Mouse (Mus musculus): ENCODE measurements around the gene Tpi1. TPM values are rescaled to one million over a fixed set of nuclear protein-coding genes. Genes with fewer than 3 reads are reported as not detected.
"Not testable (repeated sequence)": the region's sequence is repeated elsewhere in the genome, so short reads cannot be mapped to it uniquely, and the experiment has no call there.

Gene Tpi1
- polyA plus RNA-seq, 1 experiment from 2014 or later: 721 TPM

GRCm38 (mm10) chr6:124810566-124811402 is 3.3 kb downstream of the Tpi1 start:
- not testable (repeated sequence) for H3K4me1 ChIP-seq (ENCODE audit: control insufficient read depth, insufficient read depth, low read length); ATAC-seq (replicated peaks; ENCODE audit: insufficient number of reproducible peaks, low FRiP score, low TSS enrichment, low read depth); H3K27ac ChIP-seq (replicated peaks; ENCODE audit: low read depth, low read length); H3K36me3 ChIP-seq (replicated peaks; ENCODE audit: control insufficient read depth, insufficient read depth, low read depth, low read length); H3K4me2 ChIP-seq (ENCODE audit: low read depth, low read length); H3K27me3 ChIP-seq (ENCODE audit: control insufficient read depth, insufficient read depth, low read length); DNase-seq (ENCODE audit: low spot score); H3K9ac ChIP-seq (replicated peaks; ENCODE audit: low read length); H3K4me3 ChIP-seq (ENCODE audit: low read depth, low read length); H3K9me3 ChIP-seq (replicated peaks; ENCODE audit: control insufficient read depth, low read length)
- WGBS: 88% methylated on average over 11 of the region's 11 CpGs

- H3K4me3 ChIP-seq (ENCODE audit: low read depth, low read length): peak overlapping the region; percentile 52
- 44% methylated on average over 14 of the region's 14 CpGs for WGBS
These were observed 4.1 kb downstream of the Tpi1 start for GRCm38 (mm10) chr6:124809775-124810538.

GRCm38 (mm10) chr6:124809052-124809774 is 4.9 kb downstream of the Tpi1 start:
- H3K27me3 ChIP-seq (ENCODE audit: control insufficient read depth, insufficient read depth, low read length): no peaks in the 10 kb centered on the region
- peak overlapping the region; percentile 90 for H3K27ac ChIP-seq (replicated peaks; ENCODE audit: low read depth, low read length)
- H3K9me3 ChIP-seq (replicated peaks; ENCODE audit: control insufficient read depth, low read length): no peaks in the 10 kb centered on the region
- ATAC-seq (replicated peaks; ENCODE audit: insufficient number of reproducible peaks, low FRiP score, low TSS enrichment, low read depth) (peak; percentile 4), DNase-seq (ENCODE audit: low spot score) (peak; percentile 88)
- peak overlapping the region; percentile 93 for H3K4me2 ChIP-seq (ENCODE audit: low read depth, low read length)
- WGBS: under 1% methylated on average over 35 of the region's 35 CpGs
- peak overlapping the region; percentile 52 for H3K4me3 ChIP-seq (ENCODE audit: low read depth, low read length)
- H3K4me1 ChIP-seq (ENCODE audit: control insufficient read depth, insufficient read depth, low read length): no peaks in the 10 kb centered on the region; the same call in 1 of the 2 replicates
- H3K9ac ChIP-seq (replicated peaks; ENCODE audit: low read length): peak overlapping the region; percentile 67
- peaks cover 3% of the 10 kb centered on the region for H3K36me3 ChIP-seq (replicated peaks; ENCODE audit: control insufficient read depth, insufficient read depth, low read depth, low read length)

More at GRCm38 (mm10) chr6:124809775-124810538, 4.1 kb downstream of the Tpi1 start:
- Histone ChIP-seq H3K36me3 (replicated peaks; ENCODE audit: control insufficient read depth, insufficient read depth, low read depth, low read length) (peaks cover 3% of the 10 kb centered on the region), H3K9ac (replicated peaks; ENCODE audit: low read length) (peak overlapping the region; percentile 67), H3K4me2 (ENCODE audit: low read depth, low read length) (peak overlapping the region; percentile 93), H3K9me3 (replicated peaks; ENCODE audit: control insufficient read depth, low read length) (no peaks in the 10 kb centered on the region), H3K4me1 (ENCODE audit: control insufficient read depth, insufficient read depth, low read length) (no peaks in the 10 kb centered on the region; the same call in 1 of the 2 replicates), H3K27ac (replicated peaks; ENCODE audit: low read depth, low read length) (no peak overlapping the region; the same call in 1 of the 2 replicates), H3K27me3 (ENCODE audit: control insufficient read depth, insufficient read depth, low read length) (no peaks in the 10 kb centered on the region)
- ATAC-seq (replicated peaks; ENCODE audit: insufficient number of reproducible peaks, low FRiP score, low TSS enrichment, low read depth) (no peak), DNase-seq (ENCODE audit: low spot score) (no peak)

GRCm38 (mm10) chr6:124808358-124809012 is 5.6 kb downstream of the Tpi1 start, which contains the start of gene Spsb2:
Spsb2 (plus strand) TSS chr6:124808661.
- Histone ChIP-seq H3K4me1 (ENCODE audit: control insufficient read depth, insufficient read depth, low read length) (no peaks in the 10 kb centered on the region; the same call in 1 of the 2 replicates), H3K4me2 (ENCODE audit: low read depth, low read length) (peak within 1 kb of the TSS; percentile 93), H3K9me3 (replicated peaks; ENCODE audit: control insufficient read depth, low read length) (no peaks in the 10 kb centered on the region), H3K27me3 (ENCODE audit: control insufficient read depth, insufficient read depth, low read length) (no peaks in the 10 kb centered on the region), H3K27ac (replicated peaks; ENCODE audit: low read depth, low read length) (peak within 1 kb of the TSS; percentile 90), H3K36me3 (replicated peaks; ENCODE audit: control insufficient read depth, insufficient read depth, low read depth, low read length) (peaks cover 3% of the 10 kb centered on the region), H3K9ac (replicated peaks; ENCODE audit: low read length) (peak within 1 kb of the TSS; percentile 67), H3K4me3 (ENCODE audit: low read depth, low read length) (peak within 1 kb of the TSS; percentile 52)
- ATAC-seq (replicated peaks; ENCODE audit: insufficient number of reproducible peaks, low FRiP score, low TSS enrichment, low read depth): peak; percentile 36
- 4% methylated on average over 29 of the region's 29 CpGs for WGBS
- DNase-seq (ENCODE audit: low spot score): peak; percentile 71

- no peaks in the 10 kb centered on the region; the same call in 1 of the 2 replicates for H3K4me1 ChIP-seq (ENCODE audit: control insufficient read depth, insufficient read depth, low read length)
- no peak overlapping the region for H3K4me3 ChIP-seq (ENCODE audit: low read depth, low read length)
- no peaks in the 10 kb centered on the region for H3K9me3 ChIP-seq (replicated peaks; ENCODE audit: control insufficient read depth, low read length)
- peak overlapping the region; percentile 93; the same call in 1 of the 2 replicates for H3K4me2 ChIP-seq (ENCODE audit: low read depth, low read length)
- H3K27ac ChIP-seq (replicated peaks; ENCODE audit: low read depth, low read length): no peak overlapping the region
- DNase-seq (ENCODE audit: low spot score) (no peak), ATAC-seq (replicated peaks; ENCODE audit: insufficient number of reproducible peaks, low FRiP score, low TSS enrichment, low read depth) (no peak)
- H3K36me3 ChIP-seq (replicated peaks; ENCODE audit: control insufficient read depth, insufficient read depth, low read depth, low read length): peaks cover 3% of the 10 kb centered on the region
- H3K9ac ChIP-seq (replicated peaks; ENCODE audit: low read length): no peak overlapping the region
- no peaks in the 10 kb centered on the region for H3K27me3 ChIP-seq (ENCODE audit: control insufficient read depth, insufficient read depth, low read length)
- WGBS: 84% methylated on average over 6 of the region's 6 CpGs
These were observed 6.1 kb downstream of the Tpi1 start for GRCm38 (mm10) chr6:124807986-124808357.

GRCm38 (mm10) chr6:124807366-124807765 is 6.7 kb downstream of the Tpi1 start:
- Histone ChIP-seq H3K27ac (replicated peaks; ENCODE audit: low read depth, low read length) (no peak overlapping the region), H3K4me1 (ENCODE audit: control insufficient read depth, insufficient read depth, low read length) (no peaks in the 10 kb centered on the region; the same call in 1 of the 2 replicates), H3K36me3 (replicated peaks; ENCODE audit: control insufficient read depth, insufficient read depth, low read depth, low read length) (peaks cover 3% of the 10 kb centered on the region), H3K4me2 (ENCODE audit: low read depth, low read length) (no peak overlapping the region), H3K9ac (replicated peaks; ENCODE audit: low read length) (no peak overlapping the region), H3K4me3 (ENCODE audit: low read depth, low read length) (no peak overlapping the region), H3K27me3 (ENCODE audit: control insufficient read depth, insufficient read depth, low read length) (no peaks in the 10 kb centered on the region), H3K9me3 (replicated peaks; ENCODE audit: control insufficient read depth, low read length) (no peaks in the 10 kb centered on the region)
- no peak for ATAC-seq (replicated peaks; ENCODE audit: insufficient number of reproducible peaks, low FRiP score, low TSS enrichment, low read depth)
- DNase-seq (ENCODE audit: low spot score): no peak
- 88% methylated on average over 4 of the region's 4 CpGs for WGBS

GRCm38 (mm10) chr6:124806446-124807140 is 7.5 kb downstream of the Tpi1 start:
- Histone ChIP-seq H3K36me3 (replicated peaks; ENCODE audit: control insufficient read depth, insufficient read depth, low read depth, low read length) (peaks cover 2% of the 10 kb centered on the region), H3K27me3 (ENCODE audit: control insufficient read depth, insufficient read depth, low read length) (no peaks in the 10 kb centered on the region), H3K4me1 (ENCODE audit: control insufficient read depth, insufficient read depth, low read length) (no peaks in the 10 kb centered on the region; the same call in 1 of the 2 replicates), H3K4me3 (ENCODE audit: low read depth, low read length) (0 out of 2 replicates have a peak overlapping the region, but pooled peaks have one; percentile 0), H3K9ac (replicated peaks; ENCODE audit: low read length) (no peak overlapping the region), H3K4me2 (ENCODE audit: low read depth, low read length) (no peak overlapping the region; the same call in none of the 2 replicates), H3K9me3 (replicated peaks; ENCODE audit: control insufficient read depth, low read length) (no peaks in the 10 kb centered on the region), H3K27ac (replicated peaks; ENCODE audit: low read depth, low read length) (0 out of 2 replicates have a peak overlapping the region, but pooled peaks have one; percentile 85)
- WGBS: 69% methylated on average over 7 of the region's 7 CpGs
- DNase-seq (ENCODE audit: low spot score) (no peak), ATAC-seq (replicated peaks; ENCODE audit: insufficient number of reproducible peaks, low FRiP score, low TSS enrichment, low read depth) (no peak)

Measured in embryonic facial prominence, embryonic 11.5 days (tissue).